Mouse (Mus musculus) MEL (cell line): ENCODE results near the gene Cc2d1a. TPM values are rescaled to one million over a fixed set of nuclear protein-coding genes. Genes with fewer than 3 reads are reported as not detected.

Experiments
- DNase-seq: peaks from one replicate; pipeline ENCODE4 v3.0.0; 2011; ENCODE audit warnings: low read depth, low spot score
- H3K27ac ChIP-seq: 2 replicates; pipeline ENCODE4 v1.5.1; 2012; ENCODE audit warnings: low read depth, mild to moderate bottlenecking, control low read depth, low read length, moderate library complexity; ENCODE audit not compliant: control insufficient read depth
- H3K27me3 ChIP-seq, 2 experiments: fragments of 150-350 bp in 1 of 2; sonication (generic) in 1 of 2; 2 replicates each; pipeline ENCODE4 v1.6.1; 2012; ENCODE audit warnings: low read length in 2 of 2, mild to moderate bottlenecking in 2 of 2, improper control_type of control experiment in 1 of 2, moderate library complexity in 1 of 2; ENCODE audit not compliant: insufficient read depth in 2 of 2, control insufficient read depth in 1 of 2
- H3K36me3 ChIP-seq, 2 experiments: 2 replicates each; pipeline ENCODE4 v1.6.1; 2012 to 2014; ENCODE audit warnings: low read length in 2 of 2, improper control_type of control experiment in 1 of 2, inconsistent platforms in 1 of 2, mild to moderate bottlenecking in 1 of 2; ENCODE audit not compliant: insufficient read depth in 2 of 2, control insufficient read depth in 1 of 2
- H3K4me1 ChIP-seq, 2 experiments: fragments of 150-350 bp in 1 of 2; sonication (generic) in 1 of 2; 2 replicates each; pipeline ENCODE4 v1.6.1; 2012; ENCODE audit warnings: low read length in 2 of 2, improper control_type of control experiment in 1 of 2, mild to moderate bottlenecking in 1 of 2; ENCODE audit not compliant: insufficient read depth in 2 of 2, control insufficient read depth in 1 of 2
- H3K4me3 ChIP-seq, 2 experiments: fragments of 150-350 bp in 1 of 2; sonication (generic) in 1 of 2; 2 replicates each; pipeline ENCODE4 v1.5.1; 2012; ENCODE audit warnings: low read depth in 2 of 2, low read length in 2 of 2, mild to moderate bottlenecking in 2 of 2, moderate library complexity in 2 of 2, control low read depth in 1 of 2, improper control_type of control experiment in 1 of 2; ENCODE audit not compliant: control insufficient read depth in 1 of 2, insufficient read depth in 1 of 2
- H3K79me2 ChIP-seq: 2 replicates; pipeline ENCODE4 v1.6.1; 2012; ENCODE audit warnings: mild to moderate bottlenecking, low read length, moderate library complexity; ENCODE audit not compliant: control insufficient read depth, poor library complexity, insufficient read depth
- H3K9ac ChIP-seq: 2 replicates; pipeline ENCODE4 v1.6.1; 2012; ENCODE audit warnings: low read depth, mild to moderate bottlenecking, control low read depth, low read length, moderate library complexity; ENCODE audit not compliant: control insufficient read depth, poor library complexity, severe bottlenecking
- H3K9me3 ChIP-seq: fragments of 150-350 bp; sonication (generic); replicated peaks from 2 replicates; pipeline ENCODE4 v1.6.1; 2012; ENCODE audit warnings: mild to moderate bottlenecking, low read length, improper control_type of control experiment, moderate library complexity; ENCODE audit not compliant: insufficient read depth
- ETS1 ChIP-seq: IDR thresholded peaks from 2 replicates; pipeline ENCODE4 v1.6.1; 2012; ENCODE audit warnings: low read depth, mild to moderate bottlenecking, inconsistent platforms, low read length, improper control_type of control experiment, moderate library complexity
- GATA1 ChIP-seq: IDR thresholded peaks from 2 replicates; pipeline ENCODE4 v1.6.1; 2011; ENCODE audit warnings: low read depth, low read length, improper control_type of control experiment
- HCFC1 ChIP-seq: IDR thresholded peaks from 2 replicates; pipeline ENCODE4 v1.6.1; 2012; ENCODE audit warnings: low read depth, mild to moderate bottlenecking, inconsistent platforms, low read length, improper control_type of control experiment, moderate library complexity
- JUND ChIP-seq: IDR thresholded peaks from 2 replicates; pipeline ENCODE4 v1.6.1; 2011; ENCODE audit warnings: low read depth, mild to moderate bottlenecking, improper control_type of control experiment, low read length
- MAFK ChIP-seq: IDR thresholded peaks from 2 replicates; pipeline ENCODE4 v1.6.1; 2011; ENCODE audit warnings: low read depth, mild to moderate bottlenecking, low read length, improper control_type of control experiment, borderline replicate concordance
- MAX ChIP-seq: IDR thresholded peaks from 2 replicates; pipeline ENCODE4 v1.6.1; 2011; ENCODE audit warnings: low read length, improper control_type of control experiment
- MAZ ChIP-seq: IDR thresholded peaks from 2 replicates; pipeline ENCODE4 v1.6.1; 2012; ENCODE audit warnings: low read depth, mild to moderate bottlenecking, inconsistent platforms, low read length, improper control_type of control experiment
- MYB ChIP-seq: IDR thresholded peaks from 2 replicates; pipeline ENCODE4 v1.6.1; 2011; ENCODE audit warnings: mild to moderate bottlenecking, low read depth, low read length, improper control_type of control experiment
- MYC ChIP-seq: IDR thresholded peaks from 2 replicates; pipeline ENCODE4 v1.6.1; 2011; ENCODE audit warnings: low read depth, mild to moderate bottlenecking, low read length, improper control_type of control experiment, moderate library complexity
- NELFE ChIP-seq: IDR thresholded peaks from 2 replicates; pipeline ENCODE4 v1.6.1; 2011; ENCODE audit warnings: low read depth, low read length, improper control_type of control experiment
- NRF1 ChIP-seq: IDR thresholded peaks from 2 replicates; pipeline ENCODE4 v1.6.1; 2014; ENCODE audit warnings: low read depth, mild to moderate bottlenecking, inconsistent platforms, low read length, improper control_type of control experiment, moderate library complexity; ENCODE audit not compliant: poor library complexity, insufficient read depth, severe bottlenecking
- POLR2A ChIP-seq, 2 experiments: IDR thresholded peaks; 2 replicates each; pipeline ENCODE4 v1.6.1; 2011 to 2012; ENCODE audit warnings: low read length in 2 of 2, mild to moderate bottlenecking in 2 of 2, control low read depth in 1 of 2, improper control_type of control experiment in 1 of 2, low read depth in 1 of 2, moderate library complexity in 1 of 2; ENCODE audit not compliant: control insufficient read depth in 1 of 2, insufficient read depth in 1 of 2, poor library complexity in 1 of 2
- RAD21 ChIP-seq: IDR thresholded peaks from 2 replicates; pipeline ENCODE4 v1.6.1; 2011; ENCODE audit warnings: mild to moderate bottlenecking, low read depth, low read length, improper control_type of control experiment
- SIN3A ChIP-seq: IDR thresholded peaks from 2 replicates; pipeline ENCODE4 v1.6.1; 2012; ENCODE audit warnings: low read length, improper control_type of control experiment, inconsistent platforms
- SMC3 ChIP-seq: IDR thresholded peaks from 2 replicates; pipeline ENCODE4 v1.6.1; 2011; ENCODE audit warnings: low read depth, low read length, improper control_type of control experiment
- TAL1 ChIP-seq: IDR thresholded peaks from 2 replicates; pipeline ENCODE4 v1.6.1; 2012; ENCODE audit warnings: mild to moderate bottlenecking, inconsistent platforms, low read length, moderate library complexity, mixed read lengths
- TBP ChIP-seq: IDR thresholded peaks from 2 replicates; pipeline ENCODE4 v1.8.0; 2011; ENCODE audit warnings: low read depth, low read length, improper control_type of control experiment
- USF1 ChIP-seq: IDR thresholded peaks from 2 replicates; pipeline ENCODE4 v1.6.1; 2014; ENCODE audit warnings: low read depth, mild to moderate bottlenecking, inconsistent platforms, low read length, improper control_type of control experiment, moderate library complexity
- ZC3H11A ChIP-seq: IDR thresholded peaks from 2 replicates; pipeline ENCODE4 v1.6.1; 2012; ENCODE audit warnings: low read depth, mild to moderate bottlenecking, inconsistent platforms, low read length, improper control_type of control experiment
- ZNF384 ChIP-seq: IDR thresholded peaks from 2 replicates; pipeline ENCODE4 v1.6.1; 2012; ENCODE audit warnings: low read depth, mild to moderate bottlenecking, inconsistent platforms, low read length, improper control_type of control experiment
- polyA plus RNA-seq, 2 experiments: library from polyadenylated mRNA; stranded (reverse) in 1 of 2; unstranded in 1 of 2; fragments of >175 nt in 1 of 2; fragments of >200 nt in 1 of 2; gene quantifications; 2 replicates each; pipeline versions ENCODE4 v1.2.1 to v1.2.4; 2012; ENCODE audit warnings: low replicate concordance in 2 of 2, low read depth in 1 of 2; ENCODE audit not compliant: insufficient read length in 2 of 2, insufficient read depth in 1 of 2, missing spikeins in 1 of 2
- total RNA-seq: library from RNA; depleted of rRNA; stranded (reverse); fragments of 300-350 nt; gene quantifications from 2 replicates; pipeline ENCODE4 v1.2.3, GENCODE M21; 2012

The Cc2d1a gene
- total and polyA plus RNA-seq, 3 experiments = 9.1 to 18.7 TPM; not detected in 1

DNA sequence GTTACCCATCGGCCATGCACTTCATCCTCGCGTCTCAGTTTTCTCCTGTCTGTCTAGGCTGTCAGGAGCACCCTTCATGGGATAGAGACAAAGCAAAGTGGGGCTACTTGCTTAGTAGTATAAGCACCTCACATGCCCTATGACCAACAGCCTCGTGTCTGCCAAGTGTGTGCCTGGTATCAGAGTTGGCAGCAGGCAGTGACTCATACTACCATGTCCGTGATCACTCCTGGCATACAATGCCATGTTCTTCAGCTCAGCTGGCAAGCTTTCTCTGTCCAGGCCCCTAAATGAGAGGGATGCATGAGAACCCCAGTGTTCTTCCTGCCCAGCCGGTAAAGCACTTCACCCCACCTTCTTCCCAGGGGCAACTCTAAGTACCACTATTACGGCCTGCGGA lies 57.2 kb downstream of the Cc2d1a start:
- no peaks in the 10 kb centered on the region for H3K9me3 ChIP-seq
- no peaks in the 10 kb centered on the region for H3K4me1 ChIP-seq
- no peaks in the 10 kb centered on the region for H3K27me3 ChIP-seq
- TF ChIP-seq MAFK = no peak
- no peak for TF ChIP-seq MYB
- H3K4me3 ChIP-seq = no peak overlapping the region
- no peak overlapping the region for H3K9ac ChIP-seq
- no peak overlapping the region for H3K27ac ChIP-seq
- DNase-seq = no peak
- no peaks in the 10 kb centered on the region for H3K36me3 ChIP-seq
- H3K79me2 ChIP-seq = no peaks in the 10 kb centered on the region

DNA sequence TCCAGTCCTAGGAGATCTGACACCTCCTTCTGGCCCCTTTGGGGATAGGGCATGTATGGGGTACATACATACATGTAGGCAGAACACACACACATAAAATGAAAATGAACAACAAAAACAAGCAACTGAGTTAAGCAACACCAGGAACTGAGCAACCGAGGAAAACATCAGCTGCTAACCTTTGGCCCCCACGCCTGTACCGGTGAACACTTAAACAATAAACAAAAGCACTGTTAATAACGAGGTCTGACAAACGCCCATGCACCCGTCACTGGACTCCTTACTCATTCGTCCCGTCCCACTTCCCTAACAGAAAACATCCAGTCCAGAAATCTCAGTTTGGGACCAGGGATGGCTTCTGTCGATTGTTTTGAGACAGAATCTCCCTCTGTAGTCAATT lies 58.5 kb downstream of the Cc2d1a start:
- Histone ChIP-seq H3K4me3 (no peak overlapping the region), H3K4me1 (no peaks in the 10 kb centered on the region), H3K9me3 (no peaks in the 10 kb centered on the region), H3K36me3 (no peaks in the 10 kb centered on the region), H3K79me2 (no peaks in the 10 kb centered on the region), H3K9ac (no peak overlapping the region), H3K27ac (no peak overlapping the region), H3K27me3 (no peaks in the 10 kb centered on the region)
- DNase-seq = no peak
- TF ChIP-seq SIN3A = no peak
- TF ChIP-seq POLR2A (IDR thresholded peaks at IDR 0.05; ENCODE audit: control insufficient read depth in 1 of 2, insufficient read depth in 1 of 2, low read depth in 1 of 2, low read length in 2 of 2, poor library complexity in 1 of 2) = no peak
- no peak for TF ChIP-seq RAD21
- no peak for TF ChIP-seq MAFK
- TF ChIP-seq USF1 = no peak
- TF ChIP-seq MAX = no peak
- no peak for TF ChIP-seq ZC3H11A
- no peak for TF ChIP-seq MYC
- no peak for TF ChIP-seq ETS1
- no peak for TF ChIP-seq NELFE
- no peak for TF ChIP-seq MAZ
- no peak for TF ChIP-seq TAL1
- TF ChIP-seq TBP = no peak
- TF ChIP-seq HCFC1 = no peak
- no peak for TF ChIP-seq JUND

DNA sequence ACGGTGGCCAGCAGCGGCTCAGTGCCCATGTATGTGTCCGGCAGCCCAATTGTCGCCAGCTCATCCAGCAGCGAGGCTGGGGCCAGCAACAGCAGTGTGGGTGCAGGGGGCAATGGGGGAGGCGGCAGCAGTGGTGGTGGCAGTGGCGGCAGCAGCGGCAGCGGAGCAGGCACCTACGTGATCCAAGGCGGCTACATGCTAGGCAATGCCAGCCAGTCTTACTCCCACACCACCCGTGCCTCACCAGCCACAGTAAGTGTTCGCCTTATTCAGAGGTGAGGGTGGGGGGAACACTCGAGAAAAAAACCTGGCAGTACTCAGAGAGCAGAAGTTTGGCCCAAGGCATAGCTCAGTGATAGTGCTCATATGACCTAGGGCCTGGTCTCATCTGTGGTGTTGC lies 59.9 kb downstream of the Cc2d1a start:
- DNase-seq = no peak
- H3K4me3 ChIP-seq = no peak overlapping the region
- no peaks in the 10 kb centered on the region for H3K4me1 ChIP-seq
- H3K79me2 ChIP-seq = no peaks in the 10 kb centered on the region
- TF ChIP-seq GATA1 = no peak
- TF ChIP-seq ZNF384 = no peak
- no peak for TF ChIP-seq ETS1
- no peak for TF ChIP-seq SMC3
- TF ChIP-seq NRF1 = no peak
- H3K9ac ChIP-seq = no peak overlapping the region
- no peak overlapping the region for H3K27ac ChIP-seq
- no peaks in the 10 kb centered on the region for H3K9me3 ChIP-seq
- no peaks in the 10 kb centered on the region for H3K27me3 ChIP-seq
- no peaks in the 10 kb centered on the region for H3K36me3 ChIP-seq
